Mouse (Mus musculus) heart, embryonic 13.5 days (tissue): ENCODE measurements at regions not wholly inside any gene's neighbourhood (a gene's known extent, or its start where the extent isn't known, plus 50 kb on each side); places are given as distances from the start of the nearest gene placed in this dataset.

ENCODE experiments used
- ATAC-seq: fragments of 200-750 bp; cut with Nextera tagmentation; 2 replicates; pipeline ENCODE4 v1.8.0; 2017; ENCODE audit warnings: moderate TSS enrichment; ENCODE audit not compliant: insufficient number of reproducible peaks, low FRiP score, low TSS enrichment; ENCODE audit errors: extremely low read depth
- H3K27ac ChIP-seq: fragments of 300-500 bp; sonication (generic); replicated peaks from 2 replicates; pipeline ENCODE4 v1.5.1; 2015; ENCODE audit warnings: moderate library complexity, mild to moderate bottlenecking, inconsistent platforms
- H3K27me3 ChIP-seq: fragments of 300-500 bp; sonication (generic); replicated peaks from 2 replicates; pipeline ENCODE4 v1.6.1; 2015; ENCODE audit warnings: mild to moderate bottlenecking, inconsistent platforms
- H3K36me3 ChIP-seq: fragments of 300-500 bp; sonication (generic); 2 replicates; pipeline ENCODE4 v1.6.1; 2015; ENCODE audit warnings: mild to moderate bottlenecking, inconsistent platforms
- H3K4me1 ChIP-seq: fragments of 300-500 bp; sonication (generic); 2 replicates; pipeline ENCODE4 v1.6.1; 2015; ENCODE audit warnings: inconsistent platforms
- H3K4me2 ChIP-seq: fragments of 300-500 bp; sonication (generic); 2 replicates; pipeline ENCODE4 v1.6.1; 2015; ENCODE audit warnings: inconsistent platforms, mild to moderate bottlenecking, moderate library complexity
- H3K4me3 ChIP-seq: fragments of 300-500 bp; sonication (generic); 2 replicates; pipeline ENCODE4 v1.5.1; 2015; ENCODE audit warnings: moderate library complexity, mild to moderate bottlenecking, inconsistent platforms
- H3K9ac ChIP-seq: fragments of 300-500 bp; sonication (generic); 2 replicates; pipeline ENCODE4 v1.6.1; 2015; ENCODE audit warnings: inconsistent platforms, mild to moderate bottlenecking, moderate library complexity
- H3K9me3 ChIP-seq: fragments of 300-500 bp; sonication (generic); 2 replicates; pipeline ENCODE4 v1.6.1; 2016; ENCODE audit warnings: inconsistent platforms
- WGBS: fragments of 180-500 bp; shearing (Covaris S2); methylation state at CpG from one replicate; pipeline ENCODE4 v1.1.7; 2015; ENCODE audit warnings: mixed read lengths; 5-methylcytosine and 5-hydroxymethylcytosine counted together

DNA sequence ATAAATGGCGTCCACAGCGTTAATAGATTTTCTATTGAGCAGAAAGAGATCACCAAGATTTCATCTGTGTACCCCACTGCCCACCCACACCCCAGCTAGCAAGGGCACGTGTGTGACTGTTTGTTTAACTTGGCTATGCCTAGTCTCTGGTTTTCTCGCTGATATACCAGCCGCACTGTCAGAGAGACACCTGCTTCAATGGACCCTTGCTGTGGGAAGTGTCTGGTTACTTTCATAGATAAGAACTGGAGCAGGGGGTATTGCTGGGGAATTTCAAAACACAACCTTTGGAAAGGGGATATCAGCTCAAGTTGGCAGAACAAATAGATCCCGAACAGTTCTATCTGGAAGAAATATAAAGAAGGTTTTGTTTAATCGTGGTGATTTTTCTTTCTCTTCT, 656.8 kb upstream of the Cdh5 start:
- Histone ChIP-seq H3K9ac (no peak overlapping the region), H3K27me3 (no peaks in the 10 kb centered on the region), H3K4me3 (no peak overlapping the region), H3K27ac (peak overlapping the region; percentile 36; the same call in 1 of the 2 replicates), H3K4me2 (peak overlapping the region; percentile 33), H3K9me3 (no peaks in the 10 kb centered on the region), H3K4me1 (peaks cover 30% of the 10 kb centered on the region), H3K36me3 (no peaks in the 10 kb centered on the region)
- WGBS = 19% methylated on average over 7 of the region's 7 CpGs
- no peak for ATAC-seq

DNA sequence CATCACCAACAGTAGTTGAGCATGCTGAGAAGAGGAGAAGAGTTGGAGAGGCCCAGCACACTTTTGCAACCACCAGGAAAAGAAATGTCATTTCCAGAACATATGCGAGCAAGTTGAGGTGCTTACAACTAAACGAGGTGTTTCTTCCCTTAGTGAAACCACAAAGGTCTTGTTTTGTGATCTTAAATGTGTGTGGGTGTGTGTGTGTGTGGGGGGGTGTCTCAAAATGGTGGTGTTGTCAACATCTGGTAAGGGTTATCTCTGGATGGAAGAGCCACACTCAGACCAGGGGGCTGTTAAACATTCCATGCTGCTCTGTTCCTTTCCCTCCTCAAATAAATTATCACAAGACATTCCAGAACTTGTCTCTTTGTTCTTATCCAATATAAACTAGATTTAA, 656.0 kb upstream of the Cdh5 start:
- Histone ChIP-seq H3K27me3 (no peaks in the 10 kb centered on the region), H3K27ac (peak overlapping the region; percentile 36; the same call in 1 of the 2 replicates), H3K4me1 (peaks cover 30% of the 10 kb centered on the region), H3K36me3 (no peaks in the 10 kb centered on the region), H3K4me3 (no peak overlapping the region), H3K9me3 (no peaks in the 10 kb centered on the region), H3K4me2 (0 out of 2 replicates have a peak overlapping the region, but pooled peaks have one; percentile 33), H3K9ac (no peak overlapping the region)
- 50% methylated on average over 2 of the region's 2 CpGs for WGBS
- no peak for ATAC-seq

DNA sequence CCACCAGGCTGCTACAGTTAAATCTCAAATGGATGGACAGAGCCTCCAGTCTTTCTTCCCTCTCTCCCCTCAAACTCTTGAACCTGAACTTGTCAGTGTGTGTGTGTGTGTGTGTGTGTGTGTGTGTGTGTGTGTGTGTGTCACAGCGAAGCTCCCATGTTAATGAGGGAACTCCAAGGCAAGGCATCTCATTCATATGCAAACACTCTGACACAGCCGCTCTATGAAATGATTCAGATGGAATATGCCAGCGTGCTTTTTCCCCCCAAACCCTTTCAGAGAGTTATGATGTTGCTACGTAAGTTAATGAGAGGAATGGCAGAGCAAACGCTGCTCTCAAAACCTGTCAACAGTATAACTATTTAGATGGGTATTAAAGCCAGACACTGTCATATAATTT, 653.5 kb upstream of the Cdh5 start:
- no peak for ATAC-seq
- Histone ChIP-seq H3K9me3 (no peaks in the 10 kb centered on the region), H3K27me3 (no peaks in the 10 kb centered on the region), H3K4me1 (peaks cover 21% of the 10 kb centered on the region), H3K4me3 (no peak overlapping the region), H3K36me3 (no peaks in the 10 kb centered on the region), H3K27ac (no peak overlapping the region), H3K9ac (no peak overlapping the region), H3K4me2 (no peak overlapping the region)
- WGBS = 80% methylated on average over 5 of the region's 5 CpGs

DNA sequence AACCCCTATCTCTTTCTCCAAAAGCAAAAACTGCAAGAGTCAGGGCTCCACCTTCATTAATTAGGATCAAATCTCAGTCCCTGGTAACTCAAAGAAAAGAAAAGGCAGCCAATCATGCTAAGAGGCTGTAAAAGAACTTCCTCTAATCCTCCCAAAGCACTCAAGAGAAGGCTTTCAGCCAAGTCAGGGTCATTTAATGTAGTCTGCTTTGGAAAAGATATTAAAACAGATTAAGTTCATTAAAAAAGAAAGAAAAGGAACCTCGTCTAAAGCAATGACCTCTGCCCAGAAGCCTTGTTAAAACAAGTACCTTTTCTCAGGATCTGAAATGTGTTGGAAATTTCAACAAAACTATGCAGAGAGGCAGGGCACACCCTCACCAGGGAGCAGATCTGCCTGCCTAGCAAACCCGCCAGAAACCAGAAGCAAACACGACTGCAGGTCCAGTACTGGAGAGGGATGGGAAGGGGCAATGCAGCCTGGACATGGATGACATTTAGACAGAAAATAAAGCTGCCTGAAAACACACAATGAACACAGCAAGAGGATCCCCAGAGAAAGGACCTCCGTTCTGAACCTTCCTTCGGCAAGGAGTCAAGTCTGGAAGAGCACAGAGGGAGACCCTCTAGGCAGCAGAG, 649.9 kb upstream of the Cdh5 start:
- Histone ChIP-seq H3K27me3 (no peaks in the 10 kb centered on the region), H3K36me3 (no peaks in the 10 kb centered on the region), H3K4me1 (no peaks in the 10 kb centered on the region; the same call in 1 of the 2 replicates), H3K4me2 (no peak overlapping the region), H3K9ac (no peak overlapping the region), H3K27ac (no peak overlapping the region; the same call in 1 of the 2 replicates), H3K4me3 (no peak overlapping the region), H3K9me3 (no peaks in the 10 kb centered on the region)
- no peak for ATAC-seq
- WGBS = 49% methylated on average over 5 of the region's 5 CpGs

DNA sequence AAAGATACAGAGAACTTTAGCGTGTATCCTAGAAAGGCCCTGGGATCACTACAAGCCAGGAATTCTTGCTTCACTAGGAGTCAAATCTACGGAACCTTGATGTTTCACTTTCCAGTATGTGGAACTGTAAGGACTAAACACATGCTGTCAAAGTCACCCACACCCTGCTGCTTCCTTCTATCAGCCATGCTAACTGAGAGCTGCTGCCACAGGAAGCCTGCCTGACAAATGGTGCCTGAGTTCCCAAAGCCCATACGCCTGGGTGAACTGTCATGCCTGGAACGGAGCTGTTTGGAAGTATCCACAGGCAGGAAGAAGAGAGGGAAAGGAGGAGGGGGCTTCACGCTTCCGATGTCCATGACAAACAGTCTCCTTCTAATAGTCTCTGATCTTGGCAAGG, 644.2 kb upstream of the Cdh5 start:
- H3K27ac ChIP-seq = no peak overlapping the region
- H3K9me3 ChIP-seq = peaks cover 7% of the 10 kb centered on the region; the same call in 1 of the 2 replicates
- no peaks in the 10 kb centered on the region for H3K27me3 ChIP-seq
- H3K4me3 ChIP-seq = no peak overlapping the region
- no peak for ATAC-seq
- 60% methylated on average over 6 of the region's 6 CpGs for WGBS
- no peaks in the 10 kb centered on the region for H3K4me1 ChIP-seq
- no peak overlapping the region for H3K9ac ChIP-seq
- no peak overlapping the region for H3K4me2 ChIP-seq
- H3K36me3 ChIP-seq = no peaks in the 10 kb centered on the region

DNA sequence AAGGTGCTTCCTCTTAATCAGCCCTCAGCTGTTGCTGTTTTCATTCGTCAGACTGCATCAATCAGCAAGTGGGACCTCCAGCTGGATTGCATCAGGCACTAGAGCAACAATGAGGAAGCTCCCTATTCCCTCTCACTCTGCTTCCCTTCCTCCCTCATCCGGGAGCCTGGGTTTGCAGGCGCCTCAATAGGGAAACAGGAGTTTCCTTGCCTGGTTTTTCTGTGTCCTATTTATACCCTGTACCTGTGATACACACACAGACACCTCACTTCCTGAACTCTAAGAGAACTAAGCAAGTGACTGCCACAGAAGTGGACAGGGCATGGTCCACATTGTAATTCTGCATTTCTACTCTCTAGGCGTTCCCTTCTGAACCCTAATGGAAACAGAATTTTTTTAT, 637.9 kb upstream of the Cdh5 start:
- H3K9ac ChIP-seq = no peak overlapping the region
- ATAC-seq = no peak
- WGBS = 25% methylated on average over 4 of the region's 4 CpGs
- no peak overlapping the region for H3K27ac ChIP-seq
- peaks cover 8% of the 10 kb centered on the region for H3K4me1 ChIP-seq
- no peak overlapping the region for H3K4me2 ChIP-seq
- H3K9me3 ChIP-seq = peaks cover 7% of the 10 kb centered on the region; the same call in 1 of the 2 replicates
- H3K27me3 ChIP-seq = no peaks in the 10 kb centered on the region
- H3K4me3 ChIP-seq = no peak overlapping the region
- H3K36me3 ChIP-seq = no peaks in the 10 kb centered on the region

DNA sequence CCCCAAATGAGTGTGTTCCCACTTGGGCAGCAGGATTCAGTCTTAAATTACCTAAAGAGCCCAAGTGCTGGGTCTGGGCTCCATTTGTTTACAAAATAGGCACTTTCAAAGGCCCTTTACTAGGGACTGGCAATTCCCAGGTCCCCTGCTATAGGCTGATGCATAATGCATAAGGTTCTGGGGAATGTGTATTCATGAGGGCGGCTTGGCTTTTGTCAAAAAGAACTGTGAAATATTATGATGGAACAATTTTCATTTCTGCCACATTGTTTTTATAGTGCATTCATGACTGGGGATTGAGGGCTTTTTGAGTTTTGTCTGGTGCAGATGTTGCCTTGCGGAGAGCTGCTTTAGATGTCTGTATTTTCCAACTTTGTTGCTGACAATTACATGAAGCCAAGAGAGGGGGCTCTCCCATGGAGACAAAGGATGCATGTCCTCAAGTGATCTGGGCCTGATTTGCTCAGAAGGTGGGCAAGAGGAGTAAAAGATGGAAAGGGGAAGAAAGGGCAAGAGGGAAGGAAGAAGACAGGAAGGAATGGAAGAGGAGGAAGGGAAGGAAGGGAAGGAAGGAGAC, 636.6 kb upstream of the Cdh5 start:
- no peaks in the 10 kb centered on the region for H3K36me3 ChIP-seq
- ATAC-seq = no peak
- no peak overlapping the region for H3K9ac ChIP-seq
- H3K9me3 ChIP-seq = peaks cover 7% of the 10 kb centered on the region; the same call in 1 of the 2 replicates
- peaks cover 8% of the 10 kb centered on the region for H3K4me1 ChIP-seq
- WGBS = 83% methylated on average over 2 of the region's 2 CpGs
- H3K27me3 ChIP-seq = no peaks in the 10 kb centered on the region
- no peak overlapping the region for H3K4me3 ChIP-seq
- no peak overlapping the region for H3K4me2 ChIP-seq
- no peak overlapping the region for H3K27ac ChIP-seq

DNA sequence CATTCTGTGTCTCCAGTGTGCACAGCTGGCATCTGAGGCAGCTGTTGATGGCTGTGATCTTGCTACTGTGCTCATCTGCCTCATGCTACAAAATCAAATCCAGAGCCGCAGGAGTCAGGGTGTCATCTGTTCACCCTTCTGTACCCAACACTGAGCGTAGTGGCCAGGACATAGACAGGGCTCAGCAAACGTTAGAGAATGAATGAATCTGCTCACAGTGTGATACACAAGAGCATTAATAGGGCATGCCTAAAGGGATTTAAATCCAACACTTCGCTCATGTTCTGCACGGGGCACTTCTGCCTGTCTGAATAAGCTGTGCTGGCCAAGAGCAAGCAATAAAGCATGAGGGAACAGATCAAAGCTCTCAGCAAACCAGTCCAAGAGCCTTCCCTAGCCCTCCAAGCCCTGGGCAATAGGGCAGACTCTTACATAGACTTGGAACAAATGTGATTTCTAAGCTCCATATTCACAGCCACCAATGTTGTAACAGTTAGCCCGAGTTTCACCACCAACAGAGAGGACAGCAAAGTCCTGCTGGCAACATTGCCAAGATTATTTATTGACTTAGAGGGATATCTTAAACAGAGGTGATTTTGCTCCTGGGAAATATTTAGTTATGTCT, 633.8 kb upstream of the Cdh5 start:
- ATAC-seq = no peak

DNA sequence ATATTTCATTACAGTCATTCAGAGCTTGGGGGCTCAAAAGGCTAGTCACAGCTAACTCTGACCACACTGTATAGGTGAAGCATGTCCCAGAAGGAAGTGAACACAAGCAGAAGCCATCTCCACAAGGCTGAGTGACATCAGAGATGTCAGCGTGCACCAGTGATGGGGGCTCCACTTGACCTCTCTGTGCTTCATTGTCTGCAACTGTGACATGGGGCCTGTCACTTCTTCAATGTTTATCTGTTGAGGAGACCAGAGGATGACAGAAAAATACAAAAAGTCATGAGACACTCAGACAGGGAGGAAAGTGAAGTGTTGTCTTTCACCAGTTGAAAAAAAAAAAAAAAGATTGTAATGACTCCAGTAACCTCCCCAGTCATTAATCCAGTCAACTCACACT, 632.4 kb upstream of the Cdh5 start:
- no peak for ATAC-seq
- H3K27me3 ChIP-seq = no peaks in the 10 kb centered on the region
- WGBS = 55% methylated on average over 1 of the region's 1 CpGs
- no peak overlapping the region for H3K27ac ChIP-seq
- H3K4me2 ChIP-seq = no peak overlapping the region
- peaks cover 2% of the 10 kb centered on the region; the same call in 1 of the 2 replicates for H3K4me1 ChIP-seq
- H3K9me3 ChIP-seq = no peaks in the 10 kb centered on the region
- no peaks in the 10 kb centered on the region for H3K36me3 ChIP-seq
- no peak overlapping the region for H3K4me3 ChIP-seq
- no peak overlapping the region for H3K9ac ChIP-seq

More for the DNA sequence above, 633.8 kb upstream of the Cdh5 start:
- no peak overlapping the region for H3K27ac ChIP-seq
- WGBS = 73% methylated on average over 6 of the region's 6 CpGs
- H3K9ac ChIP-seq = no peak overlapping the region
- H3K4me2 ChIP-seq = no peak overlapping the region
- H3K4me1 ChIP-seq = peaks cover 8% of the 10 kb centered on the region
- no peaks in the 10 kb centered on the region for H3K27me3 ChIP-seq
- H3K9me3 ChIP-seq = no peaks in the 10 kb centered on the region
- no peaks in the 10 kb centered on the region for H3K36me3 ChIP-seq
- H3K4me3 ChIP-seq = no peak overlapping the region

DNA sequence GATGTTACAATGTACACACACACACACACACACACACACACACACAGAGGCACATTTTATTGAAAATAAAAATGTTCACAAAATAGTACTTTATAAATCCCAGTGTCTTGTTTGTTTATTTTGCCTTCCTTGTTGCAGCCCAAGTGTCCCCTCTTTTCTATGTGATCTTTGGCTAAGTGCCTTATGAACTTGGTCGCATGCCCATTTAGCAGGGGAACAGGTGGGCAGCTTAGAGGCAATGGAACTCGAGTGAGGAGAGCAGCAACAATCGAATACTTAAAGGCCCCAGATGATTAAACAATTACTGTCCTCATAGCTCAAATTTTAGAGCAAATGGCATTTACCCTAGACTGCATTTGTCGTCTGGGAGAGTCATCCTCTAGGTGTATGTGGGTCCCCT, 631.1 kb upstream of the Cdh5 start:
- 50% methylated on average over 4 of the region's 4 CpGs for WGBS
- H3K4me3 ChIP-seq = no peak overlapping the region

DNA sequence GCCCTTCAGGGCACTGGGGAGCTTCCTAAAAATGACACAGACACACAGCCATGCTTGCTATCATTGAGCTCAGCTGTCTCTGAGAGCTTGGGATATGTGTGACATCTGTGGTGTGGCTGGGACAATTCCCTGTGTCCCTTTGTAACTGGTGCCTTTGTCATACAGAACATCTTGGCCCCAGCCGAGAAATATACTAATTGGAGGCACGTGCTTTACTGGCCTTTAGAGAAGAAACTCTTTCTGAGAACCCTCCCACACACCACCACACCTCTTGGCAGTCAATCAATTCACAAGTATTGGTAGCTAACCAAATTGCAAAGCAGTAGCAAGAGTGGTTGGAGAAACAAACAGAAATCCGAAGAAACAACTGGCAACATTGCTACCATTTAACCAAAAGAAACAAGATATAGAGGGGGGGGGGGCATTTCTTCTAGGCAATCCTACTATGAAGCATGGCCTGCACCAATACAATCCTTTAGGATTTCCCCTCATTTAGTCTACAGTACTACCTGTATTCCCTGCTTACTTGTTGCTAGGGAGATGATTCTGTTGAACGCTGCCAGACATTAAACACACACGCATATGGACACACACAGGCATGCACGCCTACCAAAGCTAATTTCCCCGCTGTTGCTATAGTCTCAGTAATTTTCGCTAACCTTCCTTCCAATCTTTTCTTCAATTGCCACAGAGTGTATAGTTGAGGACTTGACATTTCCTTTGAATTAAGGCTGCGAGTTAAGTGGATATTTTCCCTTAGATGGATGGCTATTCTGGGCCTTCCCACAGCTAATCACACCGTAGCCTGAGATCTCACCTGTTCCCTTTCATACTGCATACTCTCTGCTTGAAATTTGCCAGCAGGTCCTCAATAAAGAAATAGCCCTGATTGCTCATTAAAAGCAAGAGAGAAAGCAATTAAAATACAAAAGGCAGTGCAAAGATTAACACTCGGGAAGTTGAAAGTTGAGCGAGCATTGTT, 625.3 kb upstream of the Cdh5 start:
- no peak overlapping the region for H3K9ac ChIP-seq
- whole genome bisulfite sequencing = 74% methylated on average over 12 of the region's 12 CpGs
- H3K4me2 ChIP-seq = no peak overlapping the region
- H3K27me3 ChIP-seq = no peaks in the 10 kb centered on the region
- no peaks in the 10 kb centered on the region for H3K9me3 ChIP-seq
- no peak overlapping the region for H3K27ac ChIP-seq
- H3K4me1 ChIP-seq = no peaks in the 10 kb centered on the region
- no peaks in the 10 kb centered on the region for H3K36me3 ChIP-seq
- no peak overlapping the region for H3K4me3 ChIP-seq
- ATAC-seq = no peak

More for the DNA sequence above, 631.1 kb upstream of the Cdh5 start:
- ATAC-seq = no peak
- no peak overlapping the region for H3K9ac ChIP-seq
- no peaks in the 10 kb centered on the region for H3K4me1 ChIP-seq
- no peaks in the 10 kb centered on the region for H3K9me3 ChIP-seq
- H3K27me3 ChIP-seq = no peaks in the 10 kb centered on the region
- H3K27ac ChIP-seq = no peak overlapping the region
- H3K4me2 ChIP-seq = no peak overlapping the region
- no peaks in the 10 kb centered on the region for H3K36me3 ChIP-seq
